Mouse (Mus musculus) thymus, adult 2 months (tissue): ENCODE measurements around the gene Akain1.

Experiments
- CTCF ChIP-seq: fragments of 200-500 bp; IDR thresholded peaks from 2 replicates; pipeline ENCODE4 v1.5.1; 2012; ENCODE audit warnings: mild to moderate bottlenecking, control low read depth, low read length, moderate library complexity, borderline replicate concordance; ENCODE audit not compliant: control insufficient read depth, poor library complexity, insufficient read depth; ENCODE audit errors: extremely low read depth
- POLR2A ChIP-seq: fragments of 200-500 bp; IDR thresholded peaks from 2 replicates; pipeline ENCODE4 v1.6.1; 2012; ENCODE audit warnings: mild to moderate bottlenecking, low read length, control low read depth, moderate library complexity; ENCODE audit not compliant: control insufficient read depth, poor library complexity, insufficient read depth; ENCODE audit errors: extremely low read depth

- TF ChIP-seq CTCF (peak; percentile 47; the same call in 1 of the 2 replicates), POLR2A (peak; percentile 82)
These were observed 22.0 kb upstream of the Akain1 start for GRCm38 (mm10) chr17:69416920-69417661.
